Mouse (Mus musculus) skeletal muscle tissue, postnatal 0 days (tissue): ENCODE measurements around the gene Vmn1r91. TPM values are rescaled to one million over a fixed set of nuclear protein-coding genes. Genes with fewer than 3 reads are reported as not detected.

Source experiments
- polyA plus RNA-seq: library from polyadenylated mRNA; unstranded; fragments of >200 nt; fragmentation: Nextera tagmentation; extraction: Ambion mirVana; gene quantifications from 2 replicates; pipeline ENCODE4 v1.2.1, GENCODE M21; 2015

Gene Vmn1r91
- polyA plus RNA-seq = not detected in 2 replicates

DNA sequence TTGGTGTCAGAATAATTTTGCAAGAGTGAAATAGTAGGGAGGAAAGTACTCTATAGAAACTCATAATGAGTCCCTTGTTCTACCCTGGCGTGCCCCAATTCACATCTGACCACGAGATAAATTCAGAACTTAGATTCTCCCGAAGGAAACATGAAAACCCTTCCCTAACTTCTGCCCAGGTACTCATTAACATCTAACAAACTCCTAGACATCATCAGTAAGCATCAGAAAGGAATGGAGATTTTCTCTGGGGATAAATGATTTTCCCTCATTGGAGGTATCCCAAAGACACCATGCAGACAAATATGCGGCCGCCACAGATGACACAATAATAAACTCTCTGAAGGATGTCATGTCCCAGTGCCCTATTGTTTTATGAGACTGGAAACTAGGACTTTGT lies at the start of gene Vmn1r91:
TSS of gene Vmn1r91 (plus strand) at position 301 of the 400 bp plus-strand sequence.

DNA sequence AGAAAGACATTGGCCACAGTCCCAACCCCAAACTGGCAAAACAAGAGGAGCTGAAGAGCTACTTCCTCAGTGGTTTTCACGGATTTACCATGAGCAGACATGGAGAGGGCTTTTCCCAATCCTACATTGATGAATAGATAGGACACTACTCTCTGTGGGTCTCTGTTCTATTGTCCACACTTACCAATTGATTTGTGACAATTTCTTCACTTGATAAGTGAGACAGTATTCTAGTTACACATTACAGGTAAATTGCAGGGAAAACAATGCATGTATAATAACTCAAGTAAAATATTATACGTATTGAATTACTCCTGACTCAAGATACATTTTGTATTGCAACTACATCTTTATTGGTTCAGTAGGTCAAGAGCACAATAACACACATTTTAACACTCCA lies 23.0 kb downstream of the Vmn1r91 start, which contains the start of gene Gm16442:
TSS of gene Gm16442 (minus strand) at position 101 of the 400 bp plus-strand sequence.

DNA sequence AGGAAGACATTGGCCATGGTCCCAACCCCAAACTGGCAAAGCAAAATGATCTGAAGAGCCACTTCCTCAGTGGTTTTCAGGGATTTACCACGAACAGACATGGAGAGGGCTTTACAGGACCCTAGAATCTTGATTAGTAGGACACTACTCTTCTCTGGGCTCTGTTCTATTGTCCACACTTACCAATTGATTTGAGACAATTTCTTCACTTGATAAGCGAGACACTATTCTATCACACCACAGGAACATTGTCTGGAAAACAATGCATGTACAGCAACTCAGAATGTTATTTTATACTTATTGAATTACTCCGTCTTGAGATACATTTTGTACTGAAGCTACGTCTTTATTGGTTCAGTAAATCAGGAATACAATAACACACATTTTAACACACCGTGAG lies 39.5 kb downstream of the Vmn1r91 start, which contains the start of gene Vmn1r93:
TSS of gene Vmn1r93 (minus strand) at position 101 of the 400 bp plus-strand sequence.

Other genes with a start within 250 kb of the Vmn1r91 start
- not detected in 2 replicates for gene Gm19345, start 247.7 kb upstream of the Vmn1r91 start, polyA plus RNA-seq
- 0.07 TPM in 1 of 2 replicates, not detected in the other for gene Ceacam16, start 238.4 kb upstream of the Vmn1r91 start, polyA plus RNA-seq
- 0.54 TPM in 1 of 2 replicates, not detected in the other for gene Ceacam19, start 211.7 kb upstream of the Vmn1r91 start, polyA plus RNA-seq
- gene Pvr, start 178.5 kb upstream of the Vmn1r91 start, polyA plus RNA-seq = 15.0 and 18.2 TPM in 2 replicates
- 0.07 and 0.13 TPM in 2 replicates for gene Igsf23, start 148.9 kb upstream of the Vmn1r91 start, polyA plus RNA-seq
- not detected in 2 replicates for gene Ceacam20, start 134.3 kb upstream of the Vmn1r91 start, polyA plus RNA-seq
- gene Nlrp9b, start 108.2 kb upstream of the Vmn1r91 start, polyA plus RNA-seq = not detected in 2 replicates
- not detected in 2 replicates for gene Gm16442, start 22.9 kb downstream of the Vmn1r91 start, polyA plus RNA-seq
- not detected in 2 replicates for gene Vmn1r93, start 39.4 kb downstream of the Vmn1r91 start, polyA plus RNA-seq
- not detected in 2 replicates for gene Vmn1r94, start 68.7 kb downstream of the Vmn1r91 start, polyA plus RNA-seq
- gene Vmn1r95, start 94.0 kb downstream of the Vmn1r91 start, polyA plus RNA-seq = not detected in 2 replicates
- gene Gm6164, start 105.9 kb downstream of the Vmn1r91 start, polyA plus RNA-seq = not detected in 2 replicates
- not detected in 2 replicates for gene Gm4498, start 134.1 kb downstream of the Vmn1r91 start, polyA plus RNA-seq
- not detected in 2 replicates for gene Gm5890, start 163.2 kb downstream of the Vmn1r91 start, polyA plus RNA-seq
- not detected in 2 replicates for gene Gm4133, start 234.4 kb downstream of the Vmn1r91 start, polyA plus RNA-seq